Mouse (Mus musculus) erythroblast, embryonic 14.5 days (primary cell): Measurements from ENCODE around the gene Rbms3.

Experiments
- GATA1 ChIP-seq: IDR thresholded peaks from 2 replicates; pipeline ENCODE4 v1.6.1; 2012; ENCODE audit warnings: low read length, inconsistent platforms, mixed read lengths
- TAL1 ChIP-seq: IDR thresholded peaks from 3 replicates; pipeline ENCODE4 v1.6.1; 2012; ENCODE audit warnings: low read length, inconsistent platforms, mixed read lengths

- TF ChIP-seq TAL1 (no peak), GATA1 (no peak)
Measured at GRCm38 (mm10) chr9:116803292-116803731, 826.4 kb downstream of the Rbms3 start.
